Mouse (Mus musculus) ES-E14 (cell line): ENCODE data around the gene Rbfox1. TPM values are rescaled to one million over a fixed set of nuclear protein-coding genes. Genes with fewer than 3 reads are reported as not detected.

Source experiments
- DNase-seq: peaks from one replicate; pipeline ENCODE4 v3.0.0-alpha.2; 2013; ENCODE audit warnings: low read depth, low spot score
- H3K27ac ChIP-seq: 2 replicates; pipeline ENCODE4 v1.5.1; 2012; ENCODE audit warnings: low read depth, mild to moderate bottlenecking, low read length, moderate library complexity, mixed read lengths; ENCODE audit not compliant: poor library complexity, insufficient read depth, severe bottlenecking
- H3K36me3 ChIP-seq: 2 replicates; pipeline ENCODE4 v1.6.1; 2012; ENCODE audit warnings: mild to moderate bottlenecking, low read length, moderate library complexity, mixed read lengths; ENCODE audit not compliant: control insufficient read depth, poor library complexity, insufficient read depth, severe bottlenecking
- H3K4me1 ChIP-seq, 2 experiments: fragments of 150-350 bp in 1 of 2; sonication (generic) in 1 of 2; 2 replicates each; pipeline ENCODE4 v1.6.1; 2012; ENCODE audit warnings: low read length in 2 of 2, mild to moderate bottlenecking in 1 of 2, mixed read lengths in 1 of 2; ENCODE audit not compliant: control insufficient read depth in 2 of 2, insufficient read depth in 2 of 2, poor library complexity in 1 of 2
- H3K4me3 ChIP-seq, 2 experiments: fragments of 150-350 bp in 1 of 2; sonication (generic) in 1 of 2; 2 replicates each; pipeline ENCODE4 v1.5.1; 2012; ENCODE audit warnings: low read length in 2 of 2, low read depth in 1 of 2, mild to moderate bottlenecking in 1 of 2, mixed read lengths in 1 of 2; ENCODE audit not compliant: insufficient read depth in 1 of 2, poor library complexity in 1 of 2, severe bottlenecking in 1 of 2
- H3K9ac ChIP-seq: 2 replicates; pipeline ENCODE4 v1.6.1; 2012; ENCODE audit warnings: low read depth, mild to moderate bottlenecking, low read length, mixed read lengths; ENCODE audit not compliant: poor library complexity, insufficient read depth, severe bottlenecking
- H3K9me3 ChIP-seq: fragments of 150-350 bp; sonication (generic); 2 replicates; pipeline ENCODE4 v1.6.1; 2012; ENCODE audit warnings: low read depth, mild to moderate bottlenecking, low read length; ENCODE audit not compliant: control insufficient read depth, insufficient read depth
- CHD2 ChIP-seq: IDR thresholded peaks from 2 replicates; pipeline ENCODE4 v1.6.1; 2014; ENCODE audit warnings: mild to moderate bottlenecking, low read depth, low read length, inconsistent platforms
- HCFC1 ChIP-seq: IDR thresholded peaks from 2 replicates; pipeline ENCODE4 v1.6.1; 2012; ENCODE audit warnings: low read length, inconsistent platforms, borderline replicate concordance; ENCODE audit not compliant: insufficient read depth
- MAFK ChIP-seq: IDR thresholded peaks from 2 replicates; pipeline ENCODE4 v1.6.1; 2014; ENCODE audit warnings: mild to moderate bottlenecking, low read depth, low read length, inconsistent platforms; ENCODE audit not compliant: insufficient read depth
- ZC3H11A ChIP-seq: IDR thresholded peaks from 2 replicates; pipeline ENCODE4 v1.6.1; 2012; ENCODE audit warnings: low read depth, mild to moderate bottlenecking, inconsistent platforms, low read length, borderline replicate concordance
- ZNF384 ChIP-seq: IDR thresholded peaks from 2 replicates; pipeline ENCODE4 v1.6.1; 2012; ENCODE audit warnings: low read depth, low read length, inconsistent platforms
- in situ Hi-C, 2 experiments: fragments of 600-800 bp; cut with MboI; formaldehyde crosslinking; loops; one replicate each; pipeline ENCODE4 v1.15.1; 2025; ENCODE audit warnings: low sequenced_read_pairs in 2 of 2, inconsistent platforms in 1 of 2; ENCODE audit not compliant: unreplicated experiment in 2 of 2
- total RNA-seq: library from RNA; depleted of rRNA; stranded (reverse); fragments of 300-350 nt; gene quantifications from 2 replicates; pipeline ENCODE4 v1.2.3, GENCODE M21; 2012

Gene Rbfox1
- total RNA-seq, 1 experiment, result 0.18 TPM

- H3K4me1 ChIP-seq, result no peaks in the 10 kb centered on the region
- in situ Hi-C loops, result no loop called here
- no peaks in the 10 kb centered on the region for H3K36me3 ChIP-seq
- TF ChIP-seq ZC3H11A (no peak), HCFC1 (no peak), MAFK (no peak), CHD2 (no peak), ZNF384 (no peak)
- H3K9ac ChIP-seq, result no peak overlapping the region
- no peak overlapping the region for H3K4me3 ChIP-seq
- no peaks in the 10 kb centered on the region for H3K9me3 ChIP-seq
- DNase-seq, result no peak
- H3K27ac ChIP-seq, result no peak overlapping the region
Measured at GRCm38 (mm10) chr16:6791218-6791617, 906.1 kb downstream of the Rbfox1 start.

DNA sequence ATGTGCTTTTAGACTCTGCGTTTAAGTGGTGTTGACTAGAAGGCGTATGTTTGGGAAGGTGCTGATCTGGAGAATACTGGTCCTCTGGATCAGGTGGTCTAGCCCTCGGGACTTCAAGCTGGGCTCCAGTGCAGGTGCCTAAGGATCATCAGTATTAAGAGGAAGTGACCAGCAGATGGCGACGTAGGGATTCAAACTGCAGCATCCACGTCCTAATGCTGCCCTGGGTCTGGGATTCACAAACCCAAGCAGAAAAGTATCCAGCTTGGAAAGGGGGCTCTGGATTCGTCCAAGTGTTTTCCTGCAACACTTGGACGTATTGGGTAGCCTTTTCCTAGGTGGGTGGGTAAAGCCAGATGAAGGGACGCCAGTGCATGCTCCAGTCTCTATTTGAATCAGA lies 906.5 kb downstream of the Rbfox1 start:
- no peaks in the 10 kb centered on the region for H3K9me3 ChIP-seq
- H3K4me1 ChIP-seq, result no peaks in the 10 kb centered on the region
- no peaks in the 10 kb centered on the region for H3K36me3 ChIP-seq
- no peak overlapping the region for H3K9ac ChIP-seq
- H3K27ac ChIP-seq, result no peak overlapping the region
- in situ Hi-C loops, result no loop called here
- DNase-seq, result peak; percentile 64
- TF ChIP-seq ZC3H11A (peak; percentile 54; the same call in 1 of the 2 replicates), HCFC1 (no peak)
- H3K4me3 ChIP-seq, result no peak overlapping the region

DNA sequence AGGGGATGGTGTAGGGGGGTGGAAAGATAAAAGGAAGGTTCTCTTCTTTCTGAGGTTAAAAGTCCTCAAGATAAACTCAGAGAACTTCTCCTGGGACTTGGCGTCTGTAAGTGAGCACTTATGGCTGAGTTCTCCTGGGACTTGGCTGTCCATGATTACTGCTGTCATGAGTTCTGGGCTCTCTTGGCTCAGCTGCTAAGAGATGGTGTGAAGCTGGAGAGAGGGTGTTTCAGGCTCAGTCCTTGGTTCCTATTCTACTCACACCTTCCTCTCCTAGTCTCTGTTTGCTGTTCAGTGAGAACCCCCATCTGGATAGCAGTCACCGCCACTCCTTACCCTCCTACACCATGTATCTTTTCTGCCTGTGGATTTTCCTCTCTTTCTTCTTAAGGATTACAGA lies 921.1 kb downstream of the Rbfox1 start:
- DNase-seq, result no peak
- H3K4me3 ChIP-seq, result no peak overlapping the region
- no peak for TF ChIP-seq ZC3H11A
- no peak for TF ChIP-seq HCFC1
- no peak for TF ChIP-seq ZNF384
- TF ChIP-seq MAFK, result no peak
- no peak for TF ChIP-seq CHD2
- no peak overlapping the region for H3K9ac ChIP-seq
- no peaks in the 10 kb centered on the region for H3K36me3 ChIP-seq
- H3K4me1 ChIP-seq, result no peaks in the 10 kb centered on the region
- in situ Hi-C loops, result no loop called here
- H3K9me3 ChIP-seq, result no peaks in the 10 kb centered on the region
- no peak overlapping the region for H3K27ac ChIP-seq

DNA sequence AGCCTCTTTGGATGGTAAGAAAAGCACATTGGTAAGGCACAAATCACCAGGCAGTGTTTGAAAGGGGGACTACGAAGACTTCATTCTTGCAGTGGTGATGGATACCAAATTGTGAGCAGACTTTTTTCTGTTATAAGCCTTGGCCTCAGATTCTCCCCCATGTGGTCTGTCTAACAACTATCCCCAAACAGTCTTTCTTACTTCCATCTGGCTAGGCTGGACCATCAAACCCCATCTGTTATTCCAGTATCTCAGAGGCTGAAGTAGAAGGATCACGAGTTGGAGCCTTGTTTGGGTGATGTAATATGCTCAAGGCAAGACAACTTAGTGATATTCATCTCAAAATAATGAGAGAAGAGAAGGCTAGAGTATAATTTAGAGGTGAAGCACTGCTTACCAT lies 922.7 kb downstream of the Rbfox1 start:
- TF ChIP-seq HCFC1 (no peak), CHD2 (no peak), ZNF384 (no peak), MAFK (no peak), ZC3H11A (no peak)
- H3K4me3 ChIP-seq, result no peak overlapping the region
- H3K9me3 ChIP-seq, result no peaks in the 10 kb centered on the region
- no peaks in the 10 kb centered on the region for H3K36me3 ChIP-seq
- in situ Hi-C loops, result no loop called here
- no peak for DNase-seq
- no peaks in the 10 kb centered on the region for H3K4me1 ChIP-seq
- no peak overlapping the region for H3K27ac ChIP-seq
- H3K9ac ChIP-seq, result no peak overlapping the region

DNA sequence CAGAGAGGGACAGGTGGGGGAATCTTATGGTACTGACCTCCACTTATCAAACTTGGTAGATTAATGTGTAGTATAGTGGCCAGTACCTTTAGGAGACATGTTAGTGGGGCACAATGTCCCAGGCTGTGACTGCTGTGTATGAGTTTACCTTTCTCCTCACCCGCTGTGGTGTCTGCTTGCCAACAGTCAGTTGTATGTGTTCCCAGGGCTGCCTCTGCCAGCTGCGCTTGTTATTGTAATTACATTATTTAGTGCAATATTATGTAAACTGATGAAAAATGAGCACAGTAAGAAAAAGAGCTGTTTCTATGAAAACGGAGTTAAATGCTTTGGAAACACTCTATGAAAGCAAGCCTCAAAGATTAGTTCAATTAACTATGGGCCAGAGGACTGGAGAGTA lies 928.7 kb downstream of the Rbfox1 start:
- no peak for DNase-seq
- no peaks in the 10 kb centered on the region for H3K36me3 ChIP-seq
- no peaks in the 10 kb centered on the region for H3K9me3 ChIP-seq
- in situ Hi-C loops, result no loop called here
- H3K27ac ChIP-seq, result no peak overlapping the region
- H3K4me3 ChIP-seq, result no peak overlapping the region
- no peak overlapping the region for H3K9ac ChIP-seq
- TF ChIP-seq HCFC1, result no peak
- TF ChIP-seq ZC3H11A, result no peak
- no peak for TF ChIP-seq MAFK
- no peak for TF ChIP-seq ZNF384
- TF ChIP-seq CHD2, result no peak
- no peaks in the 10 kb centered on the region for H3K4me1 ChIP-seq
